Mouse (Mus musculus): ENCODE measurements at regions not wholly inside any gene's neighbourhood (a gene's known extent, or its start where the extent isn't known, plus 50 kb on each side); places are given as distances from the start of the nearest gene placed in this dataset.
"Not testable (repeated sequence)": the region's sequence is repeated elsewhere in the genome, so short reads cannot be mapped to it uniquely, and the experiment has no call there.

DNA sequence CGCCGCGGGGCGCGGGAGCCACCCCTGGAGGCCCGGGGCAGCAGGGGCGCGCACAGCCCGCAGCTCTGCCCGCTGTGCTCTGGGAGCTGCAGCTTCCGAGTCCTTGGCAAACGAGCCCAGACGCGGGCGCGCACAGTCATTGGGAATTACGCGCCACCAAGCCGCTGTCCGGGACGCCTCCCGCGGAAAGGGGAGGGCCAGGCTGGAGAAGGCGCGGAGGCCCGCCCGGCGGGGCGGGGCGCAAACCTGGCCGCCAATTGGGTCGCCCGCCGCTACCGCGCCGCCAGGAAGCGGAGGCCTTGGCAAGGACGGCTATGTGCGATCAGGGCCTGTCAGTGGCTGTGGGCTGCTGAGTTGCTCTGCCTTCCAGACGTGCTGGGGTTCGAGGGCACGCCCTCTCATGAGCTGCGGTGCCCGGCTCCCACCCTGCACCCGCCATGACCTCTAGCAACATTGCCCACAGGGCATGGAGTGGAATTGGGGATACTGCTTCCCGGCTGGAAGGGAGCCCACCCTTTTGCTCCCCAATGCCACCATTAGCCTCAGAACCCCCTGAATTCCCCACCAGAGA is 739.1 kb upstream of the Ywhaq start:
- not testable (repeated sequence) for H3K9me3 ChIP-seq (replicated peaks); H3K4me1 ChIP-seq; H3K36me3 ChIP-seq; H3K27me3 ChIP-seq (ENCODE audit: low read depth, poor library complexity, severe bottlenecking); H3K27ac ChIP-seq
- peak; percentile 36 for DNase-seq (ENCODE audit: low spot score)
- H3K4me3 ChIP-seq, result peak overlapping the region; percentile 42
- 5% methylated on average over 28 of the region's 47 CpGs for WGBS

DNA sequence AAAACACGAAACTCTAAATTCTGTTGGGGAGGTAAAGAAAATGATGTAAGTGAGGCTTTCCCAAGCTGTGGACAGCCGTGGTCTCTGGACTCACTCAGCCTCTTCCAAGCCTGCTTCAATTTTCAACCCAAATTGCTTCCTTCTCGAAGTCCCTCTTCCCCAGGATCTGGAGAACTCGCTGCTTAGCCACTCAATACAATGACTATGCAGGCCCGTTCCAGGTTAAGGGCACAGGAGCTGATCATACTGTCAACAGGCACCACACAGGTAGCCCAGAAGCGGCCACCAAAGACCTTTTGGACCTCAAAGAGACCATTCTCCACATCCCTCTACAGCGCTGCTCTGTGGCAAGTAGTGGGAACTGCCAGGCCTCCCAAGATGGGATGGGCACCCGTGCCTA is 737.9 kb upstream of the Ywhaq start:
- not testable (repeated sequence) for H3K4me1 ChIP-seq; H3K4me3 ChIP-seq; H3K27me3 ChIP-seq (ENCODE audit: low read depth, poor library complexity, severe bottlenecking); H3K9me3 ChIP-seq (replicated peaks); H3K36me3 ChIP-seq; DNase-seq (ENCODE audit: low spot score); H3K27ac ChIP-seq
- WGBS, result 91% methylated on average over 5 of the region's 8 CpGs
